Mouse (Mus musculus): ENCODE measurements around the gene Mfsd12.

Mfsd12 gene

DNA sequence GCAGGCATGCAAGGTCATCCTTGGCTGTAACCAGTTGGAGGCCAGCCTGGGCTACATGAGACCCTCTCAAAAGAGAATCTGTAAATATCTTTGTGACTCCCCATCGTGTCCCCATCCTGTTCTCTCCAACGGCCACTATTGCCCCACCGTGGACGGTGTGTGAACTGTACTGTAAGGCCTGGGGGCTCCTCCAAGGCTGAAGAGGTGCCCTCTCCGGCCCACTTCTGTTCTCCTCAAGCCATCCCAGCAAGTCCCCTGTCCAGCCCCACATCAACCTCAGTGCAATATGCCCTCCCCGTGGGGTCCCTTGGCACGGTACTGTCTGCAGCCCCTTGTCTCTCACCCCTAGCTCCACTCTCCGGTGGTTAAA is 38.0 kb upstream of the Mfsd12 start:
- no peaks in the 10 kb centered on the region for H3K9me3 ChIP-seq (ENCODE audit: low read length)
- H3K36me3 ChIP-seq (ENCODE audit: insufficient read depth, low read length): peaks cover 65% of the 10 kb centered on the region
- H3K4me1 ChIP-seq (replicated peaks; ENCODE audit: low read depth, low read length): peaks cover 83% of the 10 kb centered on the region
- TF ChIP-seq CTCF (conservative IDR thresholded peaks at IDR 0.05; ENCODE audit: low read length) (no peak), NANOG (IDR thresholded peaks at IDR 0.05; ENCODE audit: borderline replicate concordance, low read length) (no peak), POU5F1 (IDR thresholded peaks at IDR 0.05; ENCODE audit: borderline replicate concordance, low read length) (no peak)
- H3K4me3 ChIP-seq (replicated peaks; ENCODE audit: low read length): peak overlapping the region; percentile 100
- no peaks in the 10 kb centered on the region for H3K27me3 ChIP-seq (ENCODE audit: insufficient read depth, low read length)

DNA sequence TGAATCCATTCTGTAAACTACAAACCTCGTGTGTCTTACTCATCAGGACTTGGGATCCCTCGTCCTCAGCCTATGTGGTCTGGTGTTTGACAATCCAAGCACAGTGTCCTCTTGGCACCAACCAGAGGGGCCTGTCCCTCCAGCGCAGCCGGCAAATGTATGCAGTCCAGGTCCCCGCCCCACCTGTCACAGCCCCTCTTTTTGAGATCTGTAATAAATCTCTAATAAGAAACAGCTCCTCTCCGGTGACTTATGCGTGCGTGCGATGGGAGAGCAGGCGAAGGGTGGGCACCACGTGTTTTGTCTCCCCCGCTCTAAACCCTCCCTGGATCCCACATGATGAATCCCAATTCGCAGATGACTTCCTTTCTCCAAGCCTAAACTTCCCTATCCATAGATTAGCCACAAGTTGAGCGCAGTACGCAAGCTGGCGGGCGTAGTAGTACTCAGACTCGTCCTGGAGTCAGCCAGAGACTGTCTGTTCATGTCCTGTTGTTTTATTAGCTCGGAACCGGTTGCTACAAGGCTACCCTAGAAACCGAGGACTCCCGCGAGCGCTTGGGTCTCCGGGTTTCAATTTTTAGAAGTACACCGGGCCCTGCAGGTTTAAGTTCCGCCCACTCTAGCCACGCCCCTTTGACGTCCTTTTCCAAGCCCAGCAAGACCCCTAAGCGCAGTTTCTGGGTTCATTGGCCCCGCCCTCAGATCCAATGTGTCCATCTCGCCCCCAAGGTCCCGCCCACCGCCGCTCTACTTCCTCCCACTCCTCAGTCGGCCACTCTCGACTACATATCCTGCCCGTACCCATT is 37.3 kb upstream of the Mfsd12 start:
- TF ChIP-seq NANOG (IDR thresholded peaks at IDR 0.05; ENCODE audit: borderline replicate concordance, low read length) (no peak), CTCF (conservative IDR thresholded peaks at IDR 0.05; ENCODE audit: low read length) (no peak), POU5F1 (IDR thresholded peaks at IDR 0.05; ENCODE audit: borderline replicate concordance, low read length) (no peak)
- peaks cover 84% of the 10 kb centered on the region for H3K4me1 ChIP-seq (replicated peaks; ENCODE audit: low read depth, low read length)
- H3K9me3 ChIP-seq (ENCODE audit: low read length): no peaks in the 10 kb centered on the region

DNA sequence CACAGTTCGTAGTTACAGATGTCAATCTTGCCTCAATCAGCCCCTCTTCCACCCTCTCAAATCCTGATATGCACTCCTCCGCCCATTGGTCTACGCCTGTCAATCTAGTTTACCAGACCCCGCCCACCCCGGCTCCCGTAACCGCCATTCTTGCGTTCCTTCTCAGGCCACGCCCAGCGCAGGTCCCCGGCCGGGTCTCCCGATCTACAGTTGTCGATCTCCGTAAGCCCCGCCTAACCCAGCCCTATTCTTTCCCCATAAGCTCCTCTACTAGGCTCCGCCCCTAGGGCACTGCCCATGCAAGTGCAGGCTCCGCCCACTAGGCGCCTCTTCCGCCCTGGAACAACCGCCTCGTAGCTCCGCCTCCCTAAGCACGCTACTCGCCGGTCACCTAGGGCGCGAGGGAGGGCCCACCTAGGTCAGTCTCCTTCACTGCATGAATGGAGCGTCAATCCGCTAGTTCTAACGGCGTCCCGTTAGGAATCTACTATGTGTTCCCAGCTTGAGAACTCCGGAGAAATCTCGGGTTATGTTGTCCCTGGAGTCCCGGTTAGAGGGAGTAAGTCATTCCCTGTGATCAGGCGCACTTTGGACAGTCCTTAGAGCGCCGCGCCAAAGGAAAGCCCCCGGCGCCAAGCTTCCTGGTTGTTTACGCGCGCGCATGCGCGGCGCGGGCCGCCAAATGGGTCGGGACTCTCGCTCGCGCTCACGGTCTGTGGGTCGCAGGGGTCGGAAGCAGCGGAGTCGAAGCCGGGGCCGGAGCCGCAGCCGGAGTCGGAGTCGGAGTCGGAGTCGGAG is 36.5 kb upstream of the Mfsd12 start, which contains the start of gene Cactin:
Cactin (plus strand) TSS at position 554 of the 798 bp plus-strand sequence.
- Histone ChIP-seq H3K4me3 (replicated peaks; ENCODE audit: low read length) (peak within 1 kb of the TSS; percentile 100), H3K4me1 (replicated peaks; ENCODE audit: low read depth, low read length) (peaks cover 84% of the 10 kb centered on the region), H3K27me3 (ENCODE audit: insufficient read depth, low read length) (no peaks in the 10 kb centered on the region), H3K9me3 (ENCODE audit: low read length) (no peaks in the 10 kb centered on the region), H3K36me3 (ENCODE audit: insufficient read depth, low read length) (peaks cover 65% of the 10 kb centered on the region)
- no peak for TF ChIP-seq CTCF (conservative IDR thresholded peaks at IDR 0.05; ENCODE audit: low read length)
- TF ChIP-seq NANOG (IDR thresholded peaks at IDR 0.05; ENCODE audit: borderline replicate concordance, low read length): no peak
- no peak for TF ChIP-seq POU5F1 (IDR thresholded peaks at IDR 0.05; ENCODE audit: borderline replicate concordance, low read length)

More for the DNA sequence above, 37.3 kb upstream of the Mfsd12 start:
- Histone ChIP-seq H3K27me3 (ENCODE audit: insufficient read depth, low read length) (no peaks in the 10 kb centered on the region), H3K4me3 (replicated peaks; ENCODE audit: low read length) (peak overlapping the region; percentile 100), H3K36me3 (ENCODE audit: insufficient read depth, low read length) (peaks cover 65% of the 10 kb centered on the region)

DNA sequence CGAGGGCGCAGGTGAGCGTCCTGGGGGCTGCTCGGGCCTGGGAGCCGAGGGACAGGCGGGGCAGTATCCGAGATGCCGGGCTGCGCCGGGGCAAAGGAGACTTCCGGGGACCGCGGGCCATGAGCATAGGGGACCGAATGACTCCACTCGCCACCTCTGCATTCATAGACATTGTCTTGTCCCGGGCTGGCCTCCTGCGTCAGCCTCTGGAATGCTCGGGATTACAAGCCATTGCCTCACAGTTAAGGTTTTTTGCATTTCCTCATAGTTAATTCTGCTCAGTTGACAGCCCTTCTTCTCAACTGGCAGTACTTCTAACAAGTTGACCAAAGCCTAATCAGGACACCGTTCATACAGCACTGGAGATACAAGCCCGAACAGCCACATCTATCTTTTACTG is 35.9 kb upstream of the Mfsd12 start:
- Histone ChIP-seq H3K4me1 (replicated peaks; ENCODE audit: low read depth, low read length) (peaks cover 84% of the 10 kb centered on the region), H3K4me3 (replicated peaks; ENCODE audit: low read length) (peak overlapping the region; percentile 100), H3K36me3 (ENCODE audit: insufficient read depth, low read length) (peaks cover 66% of the 10 kb centered on the region), H3K27me3 (ENCODE audit: insufficient read depth, low read length) (no peaks in the 10 kb centered on the region), H3K9me3 (ENCODE audit: low read length) (no peaks in the 10 kb centered on the region)
- TF ChIP-seq POU5F1 (IDR thresholded peaks at IDR 0.05; ENCODE audit: borderline replicate concordance, low read length): no peak
- no peak for TF ChIP-seq NANOG (IDR thresholded peaks at IDR 0.05; ENCODE audit: borderline replicate concordance, low read length)
- TF ChIP-seq CTCF (conservative IDR thresholded peaks at IDR 0.05; ENCODE audit: low read length): no peak

- Histone ChIP-seq H3K4me1 (replicated peaks; ENCODE audit: low read depth, low read length) (peaks cover 84% of the 10 kb centered on the region), H3K27me3 (ENCODE audit: insufficient read depth, low read length) (no peaks in the 10 kb centered on the region), H3K4me3 (replicated peaks; ENCODE audit: low read length) (peak overlapping the region; percentile 100), H3K36me3 (ENCODE audit: insufficient read depth, low read length) (peaks cover 75% of the 10 kb centered on the region), H3K9me3 (ENCODE audit: low read length) (no peaks in the 10 kb centered on the region)
- TF ChIP-seq POU5F1 (IDR thresholded peaks at IDR 0.05; ENCODE audit: borderline replicate concordance, low read length): no peak
- TF ChIP-seq NANOG (IDR thresholded peaks at IDR 0.05; ENCODE audit: borderline replicate concordance, low read length): no peak
- TF ChIP-seq CTCF (conservative IDR thresholded peaks at IDR 0.05; ENCODE audit: low read length): no peak
These were observed 34.8 kb upstream of the Mfsd12 start for GRCm38 (mm10) chr10:81322444-81322843.

DNA sequence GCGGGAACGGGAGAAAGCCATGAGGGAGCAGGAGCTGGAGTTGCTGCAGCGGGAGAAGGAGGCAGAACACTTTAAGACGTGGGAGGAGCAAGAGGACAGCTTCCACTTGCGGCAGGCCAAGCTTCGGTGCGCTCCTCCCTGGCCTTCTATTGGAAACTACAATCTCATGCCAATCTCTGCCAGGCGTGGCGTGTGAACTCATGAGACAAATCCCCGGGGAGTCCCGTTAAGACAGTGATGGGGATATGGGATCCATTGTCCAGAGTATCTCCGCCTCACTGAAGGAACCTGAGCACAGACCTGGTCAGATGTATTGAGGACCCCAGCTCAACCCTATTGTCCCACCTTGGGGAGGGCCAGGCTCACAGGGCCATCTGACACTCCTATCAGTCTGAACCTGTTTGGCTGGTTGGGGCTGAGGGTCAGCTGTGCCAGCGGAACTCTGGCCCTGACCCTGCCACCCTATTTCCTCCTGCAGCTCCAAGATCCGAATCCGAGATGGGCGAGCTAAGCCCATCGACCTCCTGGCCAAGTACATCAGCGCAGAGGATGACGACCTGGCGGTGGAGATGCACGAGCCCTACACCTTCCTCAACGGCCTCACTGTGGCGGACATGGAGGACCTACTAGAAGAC is 34.0 kb upstream of the Mfsd12 start:
- Histone ChIP-seq H3K4me1 (replicated peaks; ENCODE audit: low read depth, low read length) (peaks cover 84% of the 10 kb centered on the region), H3K4me3 (replicated peaks; ENCODE audit: low read length) (peak overlapping the region; percentile 100), H3K9me3 (ENCODE audit: low read length) (no peaks in the 10 kb centered on the region), H3K27me3 (ENCODE audit: insufficient read depth, low read length) (no peaks in the 10 kb centered on the region), H3K36me3 (ENCODE audit: insufficient read depth, low read length) (peaks cover 74% of the 10 kb centered on the region)
- TF ChIP-seq POU5F1 (IDR thresholded peaks at IDR 0.05; ENCODE audit: borderline replicate concordance, low read length) (no peak), NANOG (IDR thresholded peaks at IDR 0.05; ENCODE audit: borderline replicate concordance, low read length) (no peak), CTCF (conservative IDR thresholded peaks at IDR 0.05; ENCODE audit: low read length) (no peak)

GRCm38 (mm10) chr10:81323791-81324530 is 33.3 kb upstream of the Mfsd12 start:
- H3K27me3 ChIP-seq (ENCODE audit: insufficient read depth, low read length): no peaks in the 10 kb centered on the region
- no peaks in the 10 kb centered on the region for H3K9me3 ChIP-seq (ENCODE audit: low read length)
- peaks cover 84% of the 10 kb centered on the region for H3K4me1 ChIP-seq (replicated peaks; ENCODE audit: low read depth, low read length)
- TF ChIP-seq CTCF (conservative IDR thresholded peaks at IDR 0.05; ENCODE audit: low read length): no peak
- no peak for TF ChIP-seq NANOG (IDR thresholded peaks at IDR 0.05; ENCODE audit: borderline replicate concordance, low read length)
- TF ChIP-seq POU5F1 (IDR thresholded peaks at IDR 0.05; ENCODE audit: borderline replicate concordance, low read length): no peak
- no peak overlapping the region for H3K4me3 ChIP-seq (replicated peaks; ENCODE audit: low read length)
- peaks cover 67% of the 10 kb centered on the region for H3K36me3 ChIP-seq (ENCODE audit: insufficient read depth, low read length)
